Mouse (Mus musculus): Measurements from ENCODE around the gene Zdhhc20. TPM values are rescaled to one million over a fixed set of nuclear protein-coding genes. Genes with fewer than 3 reads are reported as not detected.
A peak's percentile ranks its signal among the peaks of the same experiment; 100 is the strongest.

Gene Zdhhc20
- total and polyA plus RNA-seq, 3 experiments = 4.6 to 11.4 TPM; not detected in 1

DNA sequence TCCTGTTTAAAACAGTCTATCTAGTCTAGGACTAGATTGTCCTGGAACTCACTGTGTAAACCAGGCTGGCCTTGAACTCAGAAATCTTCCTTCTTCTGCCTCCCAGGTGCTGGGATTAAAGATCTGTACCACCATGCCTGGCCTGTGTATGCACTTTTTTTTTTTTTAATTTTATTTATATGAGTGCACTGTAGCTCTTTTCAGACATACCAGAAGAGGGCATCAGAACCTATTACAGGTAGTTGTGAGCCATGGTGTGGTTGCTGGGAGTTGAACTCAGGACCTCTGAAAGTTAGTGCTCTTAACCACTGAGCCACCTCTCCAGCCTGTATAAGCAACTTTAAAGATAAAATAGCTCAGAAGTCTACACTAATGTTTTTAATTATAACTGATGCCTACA is 9.0 kb downstream of the Zdhhc20 start:
- Histone ChIP-seq H3K79me2 (ENCODE audit: control insufficient read depth, insufficient read depth, low read length, poor library complexity) (peaks cover 3% of the 10 kb centered on the region), H3K9me3 (replicated peaks; ENCODE audit: insufficient read depth, low read length) (no peaks in the 10 kb centered on the region), H3K36me3 (ENCODE audit: control insufficient read depth in 1 of 2, insufficient read depth in 2 of 2, low read length in 2 of 2) (no peaks in the 10 kb centered on the region; a peak in 2 of 4 replicates), H3K4me1 (ENCODE audit: control insufficient read depth in 1 of 2, insufficient read depth in 2 of 2, low read length in 2 of 2) (peaks cover 0 to 4% of the 10 kb centered on the region in 2 experiments; a peak in 1 of 4 replicates), H3K4me3 (ENCODE audit: control insufficient read depth in 1 of 2, insufficient read depth in 1 of 2, low read depth in 2 of 2, low read length in 2 of 2) (no peak overlapping the region), H3K27ac (ENCODE audit: control insufficient read depth, low read depth, low read length) (no peak overlapping the region), H3K9ac (ENCODE audit: control insufficient read depth, low read depth, low read length, poor library complexity, severe bottlenecking) (no peak overlapping the region), H3K27me3 (ENCODE audit: control insufficient read depth in 1 of 2, insufficient read depth in 2 of 2, low read length in 2 of 2) (no peaks in the 10 kb centered on the region)
- no peak for DNase-seq (ENCODE audit: low read depth, low spot score)
- TF ChIP-seq CTCF (IDR thresholded peaks at IDR 0.05 in 2 of 3, conservative IDR thresholded peaks at IDR 0.05 in 1 of 3; ENCODE audit: control insufficient read depth in 1 of 3, insufficient read depth in 1 of 3, low read depth in 2 of 3, low read length in 3 of 3, poor library complexity in 1 of 3, severe bottlenecking in 1 of 3) = peak in 1 of 3 experiments; percentile 24; a peak in 1 of 6 replicates
- no peak for TF ChIP-seq UBTF (IDR thresholded peaks at IDR 0.05; ENCODE audit: borderline replicate concordance, insufficient read depth, low read depth, low read length)
- TF ChIP-seq ZNF384 (IDR thresholded peaks at IDR 0.05; ENCODE audit: low read depth, low read length) = peak; percentile 81
- TF ChIP-seq MYB (IDR thresholded peaks at IDR 0.05; ENCODE audit: low read depth, low read length) = no peak
- TF ChIP-seq SMC3 (IDR thresholded peaks at IDR 0.05; ENCODE audit: low read depth, low read length) = peak; percentile 15; the same call in 1 of the 2 replicates

DNA sequence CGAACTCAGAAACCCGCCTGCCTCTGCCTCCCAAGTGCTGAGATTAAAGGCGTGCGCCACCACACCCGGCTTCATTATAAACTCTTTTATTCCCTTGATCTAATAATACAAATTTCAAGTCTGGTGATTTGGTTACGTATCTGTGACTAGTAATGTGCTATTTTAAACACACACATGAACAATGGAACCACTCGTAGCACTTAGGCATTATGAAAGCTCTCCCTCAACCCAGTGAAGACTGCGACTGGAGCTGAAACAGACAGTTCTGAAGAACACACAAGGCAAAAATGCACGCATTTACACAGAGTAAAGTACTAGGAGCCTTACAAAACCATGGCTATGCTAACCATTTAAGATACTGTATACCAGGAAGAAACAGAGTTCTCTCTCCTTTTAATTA is 12.2 kb downstream of the Zdhhc20 start:
- no peaks in the 10 kb centered on the region; a peak in 1 of 4 replicates for H3K36me3 ChIP-seq (ENCODE audit: control insufficient read depth in 1 of 2, insufficient read depth in 2 of 2, low read length in 2 of 2)
- H3K9me3 ChIP-seq (replicated peaks; ENCODE audit: insufficient read depth, low read length) = no peaks in the 10 kb centered on the region
- no peak overlapping the region for H3K9ac ChIP-seq (ENCODE audit: control insufficient read depth, low read depth, low read length, poor library complexity, severe bottlenecking)
- DNase-seq (ENCODE audit: low read depth, low spot score) = no peak
- no peaks in the 10 kb centered on the region; the same call in 1 of the 2 replicates for H3K79me2 ChIP-seq (ENCODE audit: control insufficient read depth, insufficient read depth, low read length, poor library complexity)
- peaks cover 0 to 2% of the 10 kb centered on the region in 2 experiments; a peak in 1 of 4 replicates for H3K4me1 ChIP-seq (ENCODE audit: control insufficient read depth in 1 of 2, insufficient read depth in 2 of 2, low read length in 2 of 2)
- no peak overlapping the region for H3K27ac ChIP-seq (ENCODE audit: control insufficient read depth, low read depth, low read length)
- no peak overlapping the region for H3K4me3 ChIP-seq (ENCODE audit: control insufficient read depth in 1 of 2, insufficient read depth in 1 of 2, low read depth in 2 of 2, low read length in 2 of 2)
- TF ChIP-seq USF1 (IDR thresholded peaks at IDR 0.05; ENCODE audit: low read depth, low read length) (no peak), MYB (IDR thresholded peaks at IDR 0.05; ENCODE audit: low read depth, low read length) (no peak)
- H3K27me3 ChIP-seq (ENCODE audit: control insufficient read depth in 1 of 2, insufficient read depth in 2 of 2, low read length in 2 of 2) = no peaks in the 10 kb centered on the region

DNA sequence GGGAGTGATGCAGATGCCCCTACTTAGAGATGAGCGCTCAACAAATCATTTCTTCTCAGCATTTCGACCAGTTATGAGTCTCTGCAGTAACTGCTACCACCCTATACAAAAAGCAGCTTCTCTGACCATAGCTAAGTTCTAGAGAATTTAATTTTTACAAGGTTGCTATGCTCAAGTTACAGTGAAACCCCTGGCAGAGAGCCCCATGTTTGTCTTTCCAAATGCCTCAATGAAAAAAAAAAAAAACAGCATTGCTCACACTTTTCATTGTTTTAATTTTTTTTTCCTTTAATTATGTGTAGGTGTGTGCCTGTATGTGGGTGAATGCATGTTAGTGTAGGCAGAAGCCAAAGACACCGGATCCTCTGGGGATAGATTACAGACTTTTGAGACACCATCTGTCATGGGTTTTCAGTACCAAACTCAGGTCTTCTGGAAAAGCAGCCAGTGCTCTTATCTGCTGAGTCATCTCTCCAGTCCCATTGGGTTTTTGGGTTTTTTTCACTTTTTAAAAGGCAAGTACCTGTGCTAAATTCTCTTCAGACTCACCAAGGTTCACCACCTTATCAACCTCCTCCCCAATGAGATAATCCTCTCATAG is 23.3 kb downstream of the Zdhhc20 start:
- TF ChIP-seq MEF2A (IDR thresholded peaks at IDR 0.05; ENCODE audit: extremely low read depth, insufficient replicate concordance, low read depth, low read length, poor library complexity, severe bottlenecking) (no peak), GATA1 (IDR thresholded peaks at IDR 0.05; ENCODE audit: low read depth, low read length) (0 out of 2 replicates have a peak, but pooled peaks have one; percentile 29)
- Histone ChIP-seq H3K27ac (ENCODE audit: control insufficient read depth, low read depth, low read length) (no peak overlapping the region), H3K9me3 (replicated peaks; ENCODE audit: insufficient read depth, low read length) (no peaks in the 10 kb centered on the region), H3K36me3 (ENCODE audit: control insufficient read depth in 1 of 2, insufficient read depth in 2 of 2, low read length in 2 of 2) (peaks cover 0 to 10% of the 10 kb centered on the region in 2 experiments; a peak in 2 of 4 replicates), H3K79me2 (ENCODE audit: control insufficient read depth, insufficient read depth, low read length, poor library complexity) (no peaks in the 10 kb centered on the region), H3K4me3 (ENCODE audit: control insufficient read depth in 1 of 2, insufficient read depth in 1 of 2, low read depth in 2 of 2, low read length in 2 of 2) (no peak overlapping the region), H3K9ac (ENCODE audit: control insufficient read depth, low read depth, low read length, poor library complexity, severe bottlenecking) (no peak overlapping the region), H3K27me3 (ENCODE audit: control insufficient read depth in 1 of 2, insufficient read depth in 2 of 2, low read length in 2 of 2) (no peaks in the 10 kb centered on the region), H3K4me1 (ENCODE audit: control insufficient read depth in 1 of 2, insufficient read depth in 2 of 2, low read length in 2 of 2) (peaks cover 3 to 4% of the 10 kb centered on the region in 2 experiments; a peak in 3 of 4 replicates)
- DNase-seq (ENCODE audit: low read depth, low spot score) = no peak

Data from MEL (cell line).